Comparison of ENCODE assay signal across 13 mouse cellular contexts in genomic region chr1:3900354-3900753, GRCm38 (mm10).
A peak's percentile ranks its signal among the peaks of the same experiment; 100 is the strongest.
DNase-seq lines count a peak whose midpoint lies in the region; ATAC-seq and TF ChIP-seq lines count a peak whose summit lies in the region.
"Had no signal": no experiment of that assay in that cellular context is flagged by ENCODE, and none has a peak within 500 bp of the region (broad histone marks: within the 10 kb centered on the region; RNA-seq: fewer than 3 reads in every experiment).

No protein-coding gene starts in this region.

- intact Hi-C loops in heart, adult 2 months (cut with DNase I), result no loop called here
- intact Hi-C loops in left cerebral cortex, adult 2 months (cut with DNase I), result no loop called here

- no peak for TF ChIP-seq POLR2A in heart, adult 2 months (IDR thresholded peaks at IDR 0.05; ENCODE audit: insufficient read depth, low read depth, low read length)
- TF ChIP-seq POLR2A in lung, adult 2 months (IDR thresholded peaks at IDR 0.05; ENCODE audit: borderline replicate concordance, extremely low read depth, low read depth, low read length), result no peak

- peak; percentile 15 for DNase-seq in adrenal gland, postnatal 10 days
- no peak for DNase-seq in adrenal gland, adult 8-10 months
- peak; percentile 83 for DNase-seq in heart, adult 11 months
- no peak for DNase-seq in heart, adult 2 months
- DNase-seq in lung, postnatal 0 days (ENCODE audit: low spot score), result peak; percentile 30
- DNase-seq in lung, adult 2 months, result no peak
- no peak for DNase-seq in left cerebral cortex, adult 2 months (ENCODE audit: extremely low spot score in 1 of 2, low spot score in 2 of 2)
- no peak for DNase-seq in kidney, adult 11 months
- DNase-seq: kidney, adult 9 months; liver, embryonic 13.5 days; thymus, postnatal 14 days had no signal

- TF ChIP-seq CTCF in heart, adult 2 months (IDR thresholded peaks at IDR 0.05), result no peak
- no peak for TF ChIP-seq CTCF in lung, postnatal 0 days (IDR thresholded peaks at IDR 0.05)
- TF ChIP-seq CTCF in lung, adult 2 months (IDR thresholded peaks at IDR 0.05; ENCODE audit: insufficient read depth, low read length), result no peak
- TF ChIP-seq CTCF in left cerebral cortex, adult 2 months (IDR thresholded peaks at IDR 0.05), result no peak

- no peaks in the 10 kb centered on the region for H3K4me1 ChIP-seq in heart, adult 2 months (ENCODE audit: control insufficient read depth, insufficient read depth, low read length)
- H3K4me1 ChIP-seq in lung, postnatal 0 days (ENCODE audit: insufficient read depth, low read depth, low read length), result no peaks in the 10 kb centered on the region
- no peaks in the 10 kb centered on the region for H3K4me1 ChIP-seq in lung, adult 2 months (ENCODE audit: control insufficient read depth, insufficient read depth, low read length)
- H3K4me1 ChIP-seq: hindbrain, embryonic 13.5 days; liver, embryonic 13.5 days had no signal

- H3K27ac ChIP-seq in heart, adult 2 months, result no peak overlapping the region
- no peak overlapping the region for H3K27ac ChIP-seq in lung, postnatal 0 days (ENCODE audit: low read length)
- 0 out of 2 replicates have a peak overlapping the region, but pooled peaks have one; percentile 16 for H3K27ac ChIP-seq in left cerebral cortex, adult 2 months
- H3K27ac ChIP-seq: hindbrain, embryonic 13.5 days; liver, embryonic 13.5 days had no signal

- H3K27me3 ChIP-seq in heart, adult 2 months (ENCODE audit: control insufficient read depth, insufficient read depth, low read length), result no peaks in the 10 kb centered on the region
- no peaks in the 10 kb centered on the region for H3K27me3 ChIP-seq in lung, postnatal 0 days (replicated peaks; ENCODE audit: insufficient read depth, low read length)
- H3K27me3 ChIP-seq: hindbrain, embryonic 13.5 days; liver, embryonic 13.5 days had no signal

- H3K9ac ChIP-seq in heart, adult 2 months (ENCODE audit: low read depth, low read length), result no peak overlapping the region
- no peak overlapping the region for H3K9ac ChIP-seq in lung, postnatal 0 days (replicated peaks; ENCODE audit: low read depth)
- H3K9ac ChIP-seq: hindbrain, embryonic 13.5 days; liver, embryonic 13.5 days had no signal

- H3K4me2 ChIP-seq in lung, postnatal 0 days (replicated peaks; ENCODE audit: low read depth, low read length), result no peak overlapping the region
- H3K4me2 ChIP-seq: hindbrain, embryonic 13.5 days; liver, embryonic 13.5 days had no signal

- H3K36me3 ChIP-seq in heart, adult 2 months (ENCODE audit: control insufficient read depth, insufficient read depth, low read length), result no peaks in the 10 kb centered on the region
- no peaks in the 10 kb centered on the region for H3K36me3 ChIP-seq in lung, postnatal 0 days (ENCODE audit: insufficient read depth, low read length)
- H3K36me3 ChIP-seq: hindbrain, embryonic 13.5 days; liver, embryonic 13.5 days had no signal

- WGBS in heart, adult 2 months, result 37% methylated on average over 2 of the region's 2 CpGs
- WGBS in lung, postnatal 0 days, result 43% methylated on average over 2 of the region's 2 CpGs
- WGBS in lung, adult 2 months, result 34% methylated on average over 2 of the region's 2 CpGs

- no peak for ATAC-seq in lung, postnatal 0 days

- no peaks in the 10 kb centered on the region for H3K9me3 ChIP-seq in lung, postnatal 0 days (ENCODE audit: low read length)
- H3K9me3 ChIP-seq: hindbrain, embryonic 13.5 days; liver, embryonic 13.5 days had no signal

- no peak for TF ChIP-seq EP300 in heart, adult 2 months (IDR thresholded peaks at IDR 0.05; ENCODE audit: insufficient read depth, low read depth, low read length)
- no peak for TF ChIP-seq EP300 in lung, postnatal 0 days (IDR thresholded peaks at IDR 0.05)

- no peak overlapping the region for H3K4me3 ChIP-seq in heart, adult 2 months
- no peak overlapping the region for H3K4me3 ChIP-seq in lung, postnatal 0 days (ENCODE audit: low read depth, low read length)
- H3K4me3 ChIP-seq in lung, adult 2 months (replicated peaks; ENCODE audit: extremely low read depth, low read depth, low read length), result no peak overlapping the region
- H3K4me3 ChIP-seq in left cerebral cortex, adult 2 months, result no peak overlapping the region
- H3K4me3 ChIP-seq: hindbrain, embryonic 13.5 days; liver, embryonic 13.5 days; myocyte had no signal

- H3K79me2 ChIP-seq in heart, adult 2 months (replicated peaks; ENCODE audit: control insufficient read depth, insufficient read depth, low read length), result no peaks in the 10 kb centered on the region

Comparison
In these comparisons a context has a peak if more than half of its experiments do, and no peak if none do; other contexts are left out.
1. DNase-seq: peak in adrenal gland, postnatal 10 days (single experiment), heart, adult 11 months (single experiment) and lung, postnatal 0 days (single experiment); none in adrenal gland, adult 8-10 months (single experiment), heart, adult 2 months (0 of 2), lung, adult 2 months (single experiment), left cerebral cortex, adult 2 months (0 of 2) and kidney, adult 11 months (single experiment).